Mouse (Mus musculus): ENCODE data around the gene Gtf2h4. TPM values are rescaled to one million over a fixed set of nuclear protein-coding genes. Genes with fewer than 3 reads are reported as not detected.

Gene Gtf2h4
- polyA plus RNA-seq, 1 experiment from 2014 or later, result 45.7 TPM

DNA sequence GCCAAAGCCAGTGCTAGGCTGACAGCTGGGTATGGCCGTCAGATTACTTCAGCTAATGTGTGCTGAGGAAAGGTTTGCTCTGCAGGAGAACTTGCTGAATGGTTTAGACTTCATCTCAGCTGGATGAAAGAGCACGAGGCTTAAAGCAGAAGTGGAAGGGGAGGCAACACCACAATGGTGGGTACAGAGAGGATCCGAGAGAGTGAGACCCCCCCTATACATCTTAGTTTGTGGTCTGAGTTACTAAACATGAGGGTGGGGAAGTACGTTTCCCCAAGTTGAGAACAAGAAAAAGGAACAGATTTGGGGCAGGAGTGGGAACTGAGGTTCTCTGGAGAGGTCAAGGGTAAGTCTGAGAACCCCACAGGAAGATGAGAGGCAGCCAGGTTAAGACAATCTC, 18.8 kb upstream of the Gtf2h4 start:
- WGBS, result 83% methylated on average over 4 of the region's 4 CpGs
- Histone ChIP-seq H3K36me3 (peaks cover 90% of the 10 kb centered on the region), H3K4me3 (no peak overlapping the region), H3K9me3 (peaks cover 7% of the 10 kb centered on the region), H3K4me1 (replicated peaks) (peaks cover 12% of the 10 kb centered on the region), H3K27ac (no peak overlapping the region), H3K27me3 (ENCODE audit: insufficient read depth, poor library complexity, severe bottlenecking) (no peaks in the 10 kb centered on the region)
- no peak for DNase-seq (ENCODE audit: low spot score)

DNA sequence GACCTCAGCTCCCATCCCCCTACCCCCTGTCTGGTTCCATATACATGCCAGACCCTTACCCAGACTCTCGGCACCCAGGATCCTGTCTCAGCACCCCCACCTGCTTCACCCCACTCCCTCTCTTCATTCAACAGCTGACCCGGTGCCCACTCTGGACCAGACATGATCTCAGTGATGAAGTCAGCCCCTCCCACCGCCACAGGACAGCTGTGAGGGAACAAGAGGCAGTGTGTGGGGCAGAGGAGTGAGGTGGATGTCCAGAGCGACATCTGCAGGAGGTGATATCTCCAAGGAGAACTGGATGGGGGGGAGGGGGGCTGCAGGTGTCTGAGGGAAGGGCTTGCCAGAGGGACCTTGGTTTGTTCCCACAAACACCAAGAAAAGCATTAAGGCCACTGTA, 18.3 kb upstream of the Gtf2h4 start:
- DNase-seq (ENCODE audit: low spot score), result no peak
- Histone ChIP-seq H3K27ac (no peak overlapping the region), H3K27me3 (ENCODE audit: insufficient read depth, poor library complexity, severe bottlenecking) (no peaks in the 10 kb centered on the region), H3K4me1 (replicated peaks) (peaks cover 8% of the 10 kb centered on the region), H3K36me3 (peaks cover 95% of the 10 kb centered on the region), H3K4me3 (no peak overlapping the region), H3K9me3 (peaks cover 7% of the 10 kb centered on the region)
- WGBS, result 80% methylated on average over 4 of the region's 4 CpGs

DNA sequence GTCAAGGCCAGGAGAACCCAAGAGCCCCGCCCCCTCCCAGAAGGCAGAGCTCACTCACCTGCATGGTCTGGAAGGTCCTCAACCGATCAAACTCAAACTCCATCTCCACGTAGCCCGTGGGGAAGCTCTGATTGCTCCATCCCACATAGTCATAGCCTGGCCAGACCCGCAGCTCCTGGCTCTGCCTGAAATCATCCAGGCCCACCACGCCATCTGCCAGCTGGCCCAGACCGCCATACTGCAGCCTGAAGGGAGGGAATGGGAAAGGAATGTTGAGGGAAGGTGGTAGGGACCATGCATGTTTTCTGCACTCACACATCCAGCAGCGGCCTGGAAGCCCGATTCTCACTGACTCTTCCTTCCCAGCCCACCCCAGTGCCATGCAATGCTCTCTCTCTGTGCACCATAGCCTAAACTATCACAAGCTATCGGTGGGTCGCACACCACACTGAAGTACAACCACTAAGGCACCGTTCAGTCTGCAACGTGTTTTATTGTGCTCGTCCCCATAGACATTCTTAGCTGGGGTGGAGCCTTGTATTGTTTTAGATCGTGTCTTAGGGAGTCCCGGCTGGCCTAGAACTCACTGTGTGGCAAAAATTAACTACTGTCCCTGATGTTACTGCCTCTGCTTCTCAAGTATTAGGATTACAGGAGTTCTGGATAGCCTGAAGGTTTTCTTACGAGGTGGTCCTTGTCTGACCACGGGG, 16.6 kb upstream of the Gtf2h4 start:
- Histone ChIP-seq H3K27ac (no peak overlapping the region), H3K27me3 (ENCODE audit: insufficient read depth, poor library complexity, severe bottlenecking) (no peaks in the 10 kb centered on the region), H3K36me3 (peaks cover 98% of the 10 kb centered on the region), H3K4me1 (replicated peaks) (peaks cover 21% of the 10 kb centered on the region), H3K9me3 (no peaks in the 10 kb centered on the region), H3K4me3 (no peak overlapping the region)
- 92% methylated on average over 18 of the region's 18 CpGs for WGBS
- DNase-seq (ENCODE audit: low spot score), result no peak

DNA sequence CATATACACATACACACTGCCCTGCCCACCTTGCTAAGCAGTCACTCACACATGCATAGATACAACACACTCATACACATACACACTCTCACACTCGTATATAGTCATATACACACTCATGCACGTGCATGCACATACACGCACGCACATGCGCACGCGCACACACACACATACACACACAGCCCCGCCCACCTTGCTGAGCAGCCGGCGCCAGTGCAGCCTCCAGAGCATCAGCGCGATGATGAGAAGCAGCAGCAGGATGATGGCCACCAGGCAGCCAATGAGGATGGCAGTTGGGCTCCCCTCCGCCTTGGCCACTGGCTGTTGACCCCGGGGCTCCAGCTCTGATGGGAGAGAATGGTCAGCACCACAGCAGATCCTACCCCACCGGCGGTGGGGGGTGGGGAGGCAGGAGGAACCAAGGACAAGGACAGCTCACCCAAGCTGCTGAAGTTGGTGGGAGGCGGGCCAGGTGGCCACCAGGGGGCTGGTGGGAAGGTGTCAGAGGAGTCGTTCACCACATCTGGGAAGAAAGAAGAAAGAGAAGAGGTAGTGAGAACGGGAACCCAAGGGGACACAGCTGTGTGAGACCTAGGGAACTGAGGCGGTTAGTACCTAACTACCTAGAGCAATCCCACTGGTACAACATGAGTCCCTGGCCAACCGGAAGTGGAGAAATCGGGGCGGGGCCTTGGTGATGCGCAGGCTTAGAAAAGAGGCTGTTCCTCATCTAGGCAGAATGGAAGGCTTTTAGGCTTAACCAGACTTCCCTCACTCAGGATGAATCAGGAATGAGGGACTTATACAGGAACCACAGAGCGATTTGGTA, 15.0 kb upstream of the Gtf2h4 start:
- no peaks in the 10 kb centered on the region for H3K27me3 ChIP-seq (ENCODE audit: insufficient read depth, poor library complexity, severe bottlenecking)
- H3K4me3 ChIP-seq, result no peak overlapping the region
- DNase-seq (ENCODE audit: low spot score), result no peak
- no peaks in the 10 kb centered on the region for H3K9me3 ChIP-seq
- WGBS, result 89% methylated on average over 25 of the region's 25 CpGs
- peaks cover 100% of the 10 kb centered on the region for H3K36me3 ChIP-seq
- peaks cover 23% of the 10 kb centered on the region for H3K4me1 ChIP-seq (replicated peaks)
- no peak overlapping the region for H3K27ac ChIP-seq

DNA sequence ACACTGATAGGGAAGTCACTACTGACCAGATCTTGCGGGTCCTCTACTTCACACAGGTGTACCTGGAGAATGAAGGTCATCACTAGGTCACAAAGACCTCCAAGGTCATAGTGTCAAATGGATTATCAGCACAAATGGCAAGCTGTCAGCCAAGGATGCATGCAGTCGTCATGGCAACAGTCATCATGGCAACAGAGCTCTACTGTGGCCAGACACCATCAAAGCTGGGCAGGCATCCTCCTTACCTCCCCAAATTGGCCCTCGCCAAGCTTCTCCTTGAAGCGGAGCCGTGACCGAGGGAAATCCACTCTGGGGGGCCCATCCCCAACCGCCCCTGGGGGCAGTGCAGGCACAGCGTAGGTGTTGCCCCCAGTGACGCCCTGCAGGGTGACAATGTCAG, 11.5 kb upstream of the Gtf2h4 start:
- Histone ChIP-seq H3K36me3 (peaks cover 100% of the 10 kb centered on the region), H3K4me1 (replicated peaks) (peaks cover 31% of the 10 kb centered on the region), H3K4me3 (no peak overlapping the region), H3K27me3 (ENCODE audit: insufficient read depth, poor library complexity, severe bottlenecking) (no peaks in the 10 kb centered on the region), H3K27ac (no peak overlapping the region; the same call in 1 of the 2 replicates), H3K9me3 (no peaks in the 10 kb centered on the region)
- peak; percentile 43 for DNase-seq (ENCODE audit: low spot score)
- 74% methylated on average over 9 of the region's 9 CpGs for WGBS

DNA sequence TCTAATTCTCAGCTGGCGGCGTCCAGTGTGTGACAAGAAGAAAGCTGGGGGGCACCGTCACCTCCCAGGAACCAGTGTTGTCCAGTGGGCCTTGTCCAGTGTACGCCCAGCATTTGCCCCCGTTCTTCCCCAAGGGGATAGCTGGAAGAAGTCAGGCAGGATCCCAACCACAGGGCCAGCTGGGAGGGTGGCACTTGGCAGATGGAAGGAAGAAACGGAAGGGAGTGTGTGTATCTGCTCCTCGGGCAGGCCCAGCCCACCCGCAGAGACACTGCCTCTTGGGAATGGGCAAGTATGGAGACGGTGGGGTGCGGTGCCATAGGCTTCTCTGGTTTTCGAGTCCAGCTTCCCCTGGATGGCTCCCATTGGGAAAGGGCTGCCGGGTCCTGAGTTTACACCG, 8.4 kb upstream of the Gtf2h4 start:
- no peaks in the 10 kb centered on the region for H3K9me3 ChIP-seq
- peaks cover 26% of the 10 kb centered on the region for H3K4me1 ChIP-seq (replicated peaks)
- 0 out of 2 replicates have a peak overlapping the region, but pooled peaks have one; percentile 29 for H3K27ac ChIP-seq
- no peaks in the 10 kb centered on the region for H3K27me3 ChIP-seq (ENCODE audit: insufficient read depth, poor library complexity, severe bottlenecking)
- DNase-seq (ENCODE audit: low spot score), result no peak
- no peak overlapping the region for H3K4me3 ChIP-seq
- WGBS, result 90% methylated on average over 13 of the region's 13 CpGs
- H3K36me3 ChIP-seq, result peaks cover 79% of the 10 kb centered on the region

DNA sequence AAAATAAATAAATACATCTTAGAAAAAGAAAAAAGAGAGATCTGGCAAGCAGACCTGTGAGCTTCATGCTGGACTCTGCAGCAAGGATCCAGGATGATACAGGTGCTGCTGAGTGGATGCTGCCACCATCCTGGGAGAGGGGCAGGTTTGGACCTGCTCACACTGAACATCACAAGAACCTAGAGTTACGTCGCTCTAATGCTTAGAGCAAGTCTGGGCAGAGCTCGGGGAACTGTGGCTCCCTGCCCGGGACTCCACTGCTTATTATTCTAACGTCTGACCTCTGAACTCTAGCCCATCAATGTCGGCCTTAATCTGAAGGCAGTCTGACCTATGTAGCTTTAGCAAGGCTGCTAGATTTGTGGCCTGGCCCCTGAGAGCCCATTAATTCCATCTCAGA, 7.1 kb upstream of the Gtf2h4 start:
- Histone ChIP-seq H3K36me3 (peaks cover 65% of the 10 kb centered on the region), H3K9me3 (no peaks in the 10 kb centered on the region), H3K27ac (no peak overlapping the region), H3K4me3 (no peak overlapping the region), H3K4me1 (replicated peaks) (peaks cover 16% of the 10 kb centered on the region), H3K27me3 (ENCODE audit: insufficient read depth, poor library complexity, severe bottlenecking) (no peaks in the 10 kb centered on the region)
- WGBS, result 31% methylated on average over 6 of the region's 6 CpGs
- DNase-seq (ENCODE audit: low spot score), result peak; percentile 29

DNA sequence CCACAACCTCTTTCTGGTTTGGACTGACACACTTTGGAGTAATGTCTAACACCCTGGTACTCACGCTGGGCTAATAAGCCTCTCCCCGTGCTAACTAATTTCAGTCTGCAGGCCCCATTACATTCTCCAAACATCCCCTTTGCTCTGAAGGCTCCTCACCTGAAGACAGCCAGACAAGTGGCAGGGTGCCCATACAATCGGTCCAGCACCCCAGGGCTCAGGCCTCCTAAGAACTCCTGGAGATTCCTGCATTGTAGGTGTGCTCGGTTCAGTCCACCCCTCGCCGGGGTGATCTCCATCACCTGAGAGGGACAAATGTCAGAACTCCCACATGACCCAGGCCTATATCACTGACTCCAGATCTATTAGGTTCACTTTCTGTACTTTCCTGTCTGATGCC, 1.0 kb downstream of the Gtf2h4 start:
- peaks cover 21% of the 10 kb centered on the region for H3K4me1 ChIP-seq (replicated peaks)
- no peak for DNase-seq (ENCODE audit: low spot score)
- WGBS, result 89% methylated on average over 6 of the region's 6 CpGs

DNA sequence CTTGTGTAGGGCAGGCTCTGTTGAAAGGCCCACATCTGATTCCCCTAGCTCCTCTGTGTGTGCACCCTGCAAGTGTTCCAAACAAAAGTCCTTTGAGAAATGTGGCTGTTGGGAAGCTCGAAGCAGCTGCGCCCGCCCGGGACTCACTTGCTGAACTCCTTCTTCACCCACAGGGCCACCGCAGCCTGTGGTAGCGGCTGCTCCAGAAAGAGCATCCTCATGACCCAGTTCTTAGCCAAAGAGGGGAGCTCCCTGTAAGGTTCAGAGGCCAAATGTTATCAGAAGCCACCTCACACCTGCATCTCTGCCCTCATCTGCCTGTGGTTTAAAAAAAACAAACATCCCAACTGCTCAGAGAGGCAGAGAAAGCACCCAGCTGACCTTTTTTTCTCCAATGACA, 1.7 kb downstream of the Gtf2h4 start:
- WGBS, result 86% methylated on average over 6 of the region's 6 CpGs
- H3K4me3 ChIP-seq, result no peak overlapping the region
- peaks cover 20% of the 10 kb centered on the region for H3K36me3 ChIP-seq

More for the DNA sequence above, 1.0 kb downstream of the Gtf2h4 start:
- peak overlapping the region; percentile 77 for H3K4me3 ChIP-seq
- H3K27me3 ChIP-seq (ENCODE audit: insufficient read depth, poor library complexity, severe bottlenecking), result no peaks in the 10 kb centered on the region
- peaks cover 20% of the 10 kb centered on the region for H3K36me3 ChIP-seq
- no peak overlapping the region for H3K27ac ChIP-seq
- no peaks in the 10 kb centered on the region for H3K9me3 ChIP-seq

DNA sequence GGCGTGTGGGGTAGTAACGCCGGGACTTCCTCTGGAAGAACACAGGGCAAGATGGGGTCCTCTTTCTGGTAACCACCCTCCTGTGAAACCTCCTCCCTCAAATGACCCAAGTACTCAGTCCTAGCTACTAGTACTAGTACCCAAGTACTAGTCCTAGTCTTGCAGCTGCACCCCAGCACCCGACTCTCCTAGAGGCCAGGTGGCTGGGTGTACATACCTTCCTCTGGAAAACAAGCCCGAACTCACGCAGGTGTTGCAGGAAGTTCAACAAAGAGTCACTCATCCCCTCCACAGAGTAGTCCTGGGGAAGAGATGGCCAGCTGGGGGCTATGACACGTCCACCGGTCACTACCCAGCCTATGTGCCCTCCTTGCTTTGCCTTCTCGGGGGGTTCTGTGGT, 3.8 kb downstream of the Gtf2h4 start:
- Histone ChIP-seq H3K9me3 (no peaks in the 10 kb centered on the region), H3K4me1 (replicated peaks) (peaks cover 36% of the 10 kb centered on the region), H3K27me3 (ENCODE audit: insufficient read depth, poor library complexity, severe bottlenecking) (no peaks in the 10 kb centered on the region), H3K27ac (no peak overlapping the region), H3K36me3 (peaks cover 32% of the 10 kb centered on the region), H3K4me3 (no peak overlapping the region)
- WGBS, result 93% methylated on average over 9 of the region's 9 CpGs
- DNase-seq (ENCODE audit: low spot score), result no peak

More for the DNA sequence above, 1.7 kb downstream of the Gtf2h4 start:
- Histone ChIP-seq H3K27me3 (ENCODE audit: insufficient read depth, poor library complexity, severe bottlenecking) (no peaks in the 10 kb centered on the region), H3K27ac (no peak overlapping the region), H3K9me3 (no peaks in the 10 kb centered on the region), H3K4me1 (replicated peaks) (peaks cover 25% of the 10 kb centered on the region)
- no peak for DNase-seq (ENCODE audit: low spot score)

DNA sequence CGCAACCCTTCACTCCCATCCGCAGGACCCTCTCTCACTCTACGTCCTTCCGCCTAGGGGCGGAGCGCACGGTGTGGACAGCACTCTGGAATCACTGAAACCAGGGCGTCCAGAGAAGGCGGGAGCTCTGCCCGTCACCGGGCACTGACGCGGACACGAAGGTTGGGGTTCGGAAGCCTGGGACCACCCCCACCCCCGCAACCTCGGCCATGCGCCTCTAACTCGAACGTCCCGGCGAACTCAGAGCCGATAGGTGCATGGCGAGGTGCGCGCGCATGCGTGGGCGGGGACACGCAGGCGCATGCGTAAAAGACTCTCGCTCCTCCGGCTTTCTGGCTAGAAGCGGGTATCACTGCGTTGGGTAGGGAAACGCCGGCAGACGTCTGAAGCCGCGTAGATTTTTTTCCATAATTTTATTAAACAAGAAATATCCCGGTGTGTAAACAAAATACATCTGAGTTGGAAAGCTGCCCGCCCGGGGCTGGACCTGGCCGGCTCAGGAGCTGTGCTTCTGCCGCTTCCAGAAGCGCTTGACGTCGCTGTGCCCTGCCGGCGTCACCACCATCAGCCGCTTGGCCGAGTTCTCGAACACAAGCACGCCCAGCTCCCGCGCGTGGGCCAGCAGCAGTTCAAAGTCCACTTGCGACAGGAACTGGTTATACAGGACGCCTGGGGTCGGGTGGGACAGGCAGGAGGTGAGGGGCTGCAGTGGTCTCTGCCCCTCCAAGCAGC, 6.0 kb downstream of the Gtf2h4 start, which contains the start of gene Vars2:
Gene Vars2 (minus strand): TSS at position 259 of the 732 bp plus-strand sequence.
- WGBS, result under 1% methylated on average over 61 of the region's 61 CpGs
- Histone ChIP-seq H3K9me3 (no peaks in the 10 kb centered on the region), H3K4me1 (replicated peaks) (peaks cover 25% of the 10 kb centered on the region), H3K4me3 (peak within 1 kb of the TSS; percentile 69), H3K27ac (peak within 1 kb of the TSS; percentile 93), H3K27me3 (ENCODE audit: insufficient read depth, poor library complexity, severe bottlenecking) (no peaks in the 10 kb centered on the region), H3K36me3 (peaks cover 51% of the 10 kb centered on the region)
- DNase-seq (ENCODE audit: low spot score), result peak; percentile 97

DNA sequence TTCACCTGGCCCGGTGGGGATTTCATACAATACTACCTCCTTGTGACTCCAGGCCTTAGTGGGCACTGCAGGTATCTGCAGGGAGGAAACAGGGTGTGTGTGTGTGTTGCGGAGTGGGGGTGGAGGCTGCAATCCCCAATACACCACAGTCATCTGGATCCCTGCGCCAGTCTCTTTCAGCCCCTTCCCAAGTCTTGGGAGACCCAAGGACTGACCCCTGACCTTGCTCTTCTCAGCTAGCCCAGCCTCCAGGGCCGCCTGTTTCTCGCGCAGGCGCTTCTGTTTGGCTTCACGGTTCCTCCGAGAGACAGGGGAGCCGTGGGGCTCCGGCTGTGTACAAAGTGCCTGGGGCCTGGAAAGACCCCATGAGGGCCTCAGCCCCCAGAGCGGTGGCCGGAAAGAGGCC, 6.7 kb downstream of the Gtf2h4 start:
- peaks cover 24% of the 10 kb centered on the region for H3K4me1 ChIP-seq (replicated peaks)
- H3K4me3 ChIP-seq, result peak overlapping the region; percentile 69
- H3K36me3 ChIP-seq, result peaks cover 55% of the 10 kb centered on the region
- H3K27ac ChIP-seq, result peak overlapping the region; percentile 93
- no peaks in the 10 kb centered on the region for H3K9me3 ChIP-seq
- peak; percentile 76 for DNase-seq (ENCODE audit: low spot score)
- WGBS, result 6% methylated on average over 13 of the region's 13 CpGs
- H3K27me3 ChIP-seq (ENCODE audit: insufficient read depth, poor library complexity, severe bottlenecking), result no peaks in the 10 kb centered on the region

All from hindbrain, embryonic 10.5 days (tissue).